ENCODE assay signal across 32 mouse cellular contexts in the genomic region with DNA sequence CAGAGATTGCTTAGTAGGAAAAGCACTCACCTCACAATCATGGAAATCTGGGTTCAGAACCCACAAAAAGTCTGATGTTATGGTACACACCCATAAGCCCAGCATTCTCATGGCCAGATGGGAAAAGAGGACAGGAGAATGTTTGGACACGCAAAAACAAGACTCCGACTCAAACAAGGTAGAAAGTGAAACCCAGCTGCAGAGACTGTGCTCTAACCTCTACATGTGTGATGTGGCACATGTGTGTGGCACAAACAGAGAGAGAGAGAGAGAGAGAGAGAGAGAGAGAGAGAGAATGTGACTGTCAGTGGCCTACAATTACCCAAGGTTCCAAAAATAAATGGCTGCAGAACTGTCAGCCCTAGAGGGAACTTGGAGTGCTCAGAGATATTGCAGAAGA.
"Had no signal": no experiment of that assay in that cellular context is flagged by ENCODE, and none has a peak within 500 bp of the region (broad histone marks: within the 10 kb centered on the region; RNA-seq: fewer than 3 reads in every experiment).

No protein-coding gene starts in this region.

- H3K4me3 ChIP-seq: heart, embryonic 10.5 days; heart, embryonic 12.5 days; heart, embryonic 13.5 days; heart, embryonic 15.5 days; hindbrain, embryonic 10.5 days; hindbrain, embryonic 12.5 days; hindbrain, embryonic 13.5 days; hindbrain, embryonic 15.5 days; intestine, embryonic 15.5 days; kidney, embryonic 15.5 days; layer of hippocampus, adult 2 months; left cerebral cortex, adult 2 months had no signal

- H3K27ac ChIP-seq: heart, embryonic 10.5 days; heart, embryonic 13.5 days; heart, embryonic 15.5 days; hindbrain, embryonic 10.5 days; hindbrain, embryonic 12.5 days; hindbrain, embryonic 13.5 days; hindbrain, embryonic 14.5 days; hindbrain, embryonic 15.5 days; hindbrain, postnatal 0 days; intestine, embryonic 15.5 days; kidney, embryonic 15.5 days; kidney, postnatal 0 days; layer of hippocampus, adult 2 months; left cerebral cortex, adult 2 months had no signal

- DNase-seq: heart, postnatal 10 days; heart, postnatal 14 days; heart, postnatal 36 days; heart, postnatal 4 days; kidney, adult 11 months; kidney, adult 18-20 months; kidney, adult 2 months; kidney, adult 8-10 months; kidney, adult 9 months; kidney, postnatal 10 days; kidney, postnatal 14 days; kidney, postnatal 25 days; kidney, postnatal 36 days; kidney, postnatal 4 days; layer of hippocampus, adult 9-11 months; layer of hippocampus, postnatal 36 days had no signal

- H3K9me3 ChIP-seq: heart, embryonic 10.5 days; heart, embryonic 12.5 days; heart, embryonic 13.5 days; heart, embryonic 15.5 days; hindbrain, embryonic 10.5 days; hindbrain, embryonic 12.5 days; hindbrain, embryonic 13.5 days; hindbrain, embryonic 15.5 days; intestine, embryonic 15.5 days; kidney, embryonic 15.5 days had no signal

- H3K4me1 ChIP-seq: heart, embryonic 10.5 days; heart, embryonic 13.5 days; heart, embryonic 15.5 days; hindbrain, embryonic 10.5 days; hindbrain, embryonic 12.5 days; hindbrain, embryonic 13.5 days; hindbrain, embryonic 15.5 days; intestine, embryonic 15.5 days; kidney, embryonic 15.5 days had no signal

- H3K9ac ChIP-seq: heart, embryonic 12.5 days; heart, embryonic 13.5 days; heart, embryonic 15.5 days; hindbrain, embryonic 12.5 days; hindbrain, embryonic 13.5 days; hindbrain, embryonic 14.5 days; hindbrain, embryonic 15.5 days; intestine, embryonic 15.5 days; kidney, embryonic 15.5 days had no signal

- H3K4me2 ChIP-seq: heart, embryonic 11.5 days; heart, embryonic 12.5 days; heart, embryonic 13.5 days; heart, embryonic 15.5 days; hindbrain, embryonic 12.5 days; hindbrain, embryonic 13.5 days; hindbrain, embryonic 14.5 days; hindbrain, embryonic 15.5 days; intestine, embryonic 15.5 days; kidney, embryonic 15.5 days had no signal

- H3K36me3 ChIP-seq: heart, embryonic 10.5 days; heart, embryonic 12.5 days; heart, embryonic 13.5 days; heart, embryonic 15.5 days; hindbrain, embryonic 10.5 days; hindbrain, embryonic 12.5 days; hindbrain, embryonic 13.5 days; hindbrain, embryonic 15.5 days; intestine, embryonic 15.5 days; kidney, embryonic 15.5 days had no signal

- H3K27me3 ChIP-seq: heart, embryonic 12.5 days; heart, embryonic 13.5 days; heart, embryonic 15.5 days; hindbrain, embryonic 12.5 days; hindbrain, embryonic 13.5 days; hindbrain, embryonic 15.5 days; intestine, embryonic 15.5 days; kidney, embryonic 15.5 days had no signal
